Mouse (Mus musculus) MEL-GATA-1-ER (cell line): ENCODE results near the gene Tlx2.

Experiments
- DNase-seq: peaks from one replicate; pipeline ENCODE4 v3.0.0-alpha.2; 2012; ENCODE audit warnings: low read depth; ENCODE audit errors: extremely low read depth

Gene Tlx2

DNA sequence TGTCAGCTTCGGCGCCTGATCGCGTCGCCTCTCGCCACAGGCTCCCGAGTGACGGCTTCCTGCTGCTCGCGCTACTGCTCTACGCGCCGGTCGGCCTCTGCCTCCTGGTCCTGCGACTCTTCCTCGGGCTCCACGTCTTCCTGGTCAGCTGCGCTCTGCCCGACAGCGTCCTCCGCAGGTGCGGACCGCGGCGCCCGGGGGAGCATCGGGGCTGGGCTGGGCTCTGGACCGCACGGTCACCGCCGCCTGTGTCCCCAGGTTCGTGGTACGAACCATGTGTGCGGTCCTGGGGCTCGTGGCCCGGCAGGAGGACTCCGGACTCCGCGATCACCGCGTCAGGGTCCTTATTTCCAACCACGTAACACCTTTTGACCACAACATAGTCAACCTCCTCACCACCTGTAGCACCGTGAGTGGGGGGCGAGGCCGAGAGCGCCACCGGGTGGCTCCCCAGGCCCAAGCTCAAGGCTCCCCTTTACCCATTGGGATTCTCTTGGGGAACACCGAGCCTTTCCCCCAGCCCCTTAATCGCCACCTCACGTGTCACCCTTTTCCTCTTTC is 15.1 kb downstream of the Tlx2 start, which contains the start of gene Htra2:
Htra2 (minus strand) TSS at position 403 of the 561 bp plus-strand sequence.
- no peak for DNase-seq

DNA sequence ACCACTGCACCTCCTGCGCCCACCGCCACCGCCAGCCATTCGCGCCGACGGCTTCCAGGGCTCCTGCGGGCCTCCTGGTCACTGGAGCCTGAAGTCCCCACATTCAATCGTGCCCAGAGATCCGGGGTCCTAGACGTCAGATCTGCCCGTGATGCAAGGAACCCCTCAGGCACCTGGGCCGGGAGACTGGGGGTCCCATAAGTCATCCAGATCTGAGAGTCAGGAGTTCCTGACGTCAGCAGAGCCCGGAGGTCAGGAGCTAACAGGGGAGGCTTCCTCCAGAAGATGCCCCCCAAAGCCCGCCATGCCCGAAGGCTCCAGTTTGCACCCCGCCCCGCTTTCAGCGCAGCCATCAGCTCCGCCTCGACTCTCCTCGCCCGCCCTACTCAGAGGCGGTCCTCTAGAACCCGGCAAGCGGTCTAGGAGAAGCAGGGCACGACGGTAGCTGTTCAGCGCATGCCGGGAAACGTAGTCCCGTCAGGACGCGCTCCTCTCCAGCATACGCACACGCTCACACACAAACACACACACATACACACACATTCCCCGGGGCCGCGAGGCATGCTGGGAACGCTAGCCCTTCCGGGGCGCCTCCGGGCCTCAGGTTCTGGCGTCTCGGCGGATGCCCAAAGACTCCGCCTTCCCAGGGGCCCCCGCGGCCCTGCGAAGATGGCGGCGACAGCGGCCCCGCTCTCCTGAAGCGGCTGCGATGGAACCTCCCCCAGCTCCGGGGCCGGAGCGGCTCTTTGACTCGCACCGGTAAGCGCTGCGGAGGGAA is 15.8 kb downstream of the Tlx2 start, which contains the start of gene Aup1:
Aup1 (plus strand) TSS at position 448 of the 778 bp plus-strand sequence.
- peak; percentile 96 for DNase-seq

DNA sequence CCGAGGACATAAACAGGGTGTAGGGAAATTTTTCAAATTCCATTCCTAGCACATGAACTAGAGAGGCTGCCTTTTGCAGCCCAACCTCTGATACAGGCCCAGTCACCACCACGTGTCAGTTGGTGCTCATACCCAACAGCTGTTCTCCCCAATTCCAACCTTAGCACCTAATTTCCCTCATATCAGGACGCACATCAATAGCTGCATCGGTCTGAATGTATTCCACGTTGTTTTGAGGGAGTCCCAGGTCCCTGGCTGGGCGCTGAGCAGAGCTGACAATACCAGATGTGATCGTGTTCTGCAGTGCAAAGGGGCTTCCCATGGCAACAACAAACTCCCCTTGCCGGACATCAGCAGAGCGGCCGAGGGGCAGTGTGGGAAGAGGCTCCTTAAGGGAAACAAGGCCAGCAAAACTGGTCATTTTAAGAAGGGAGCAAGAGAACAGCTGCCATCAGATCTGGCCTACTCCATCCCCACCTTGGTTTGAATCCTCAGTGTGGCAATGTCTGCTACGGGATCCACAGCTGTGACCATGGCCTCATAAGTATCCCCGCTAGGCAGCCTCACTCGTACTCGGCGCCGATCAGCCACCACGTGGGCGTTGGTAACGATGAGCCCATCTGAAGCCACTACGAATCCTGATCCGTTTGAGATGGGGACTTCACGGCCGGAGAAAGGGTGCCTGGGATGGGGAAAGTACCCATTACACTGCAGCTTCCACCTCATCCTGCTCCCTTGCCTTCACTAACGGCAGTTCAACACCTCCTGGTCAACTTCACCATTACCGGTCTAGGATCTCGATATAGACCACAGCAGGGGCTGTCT is 16.7 kb downstream of the Tlx2 start:
- peak; percentile 44 for DNase-seq

DNA sequence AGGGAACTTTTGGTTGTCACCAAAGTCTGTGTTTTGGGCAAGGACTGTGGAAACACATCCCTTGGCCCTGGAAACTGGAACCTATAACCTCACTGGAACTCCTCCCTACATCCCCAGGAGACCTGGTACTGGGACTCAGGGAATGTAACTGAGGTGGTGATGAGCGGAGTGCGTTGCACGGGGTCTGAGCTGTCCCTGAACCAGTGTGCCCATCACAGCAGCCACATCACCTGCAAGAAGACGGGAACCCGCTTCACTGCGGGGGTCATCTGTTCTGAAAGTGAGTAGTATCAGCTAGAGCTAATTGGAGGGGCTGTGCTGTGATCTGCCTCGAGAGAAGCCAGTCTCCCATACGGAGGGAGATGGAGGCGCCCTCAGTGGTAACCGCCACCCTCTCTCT is 20.7 kb downstream of the Tlx2 start:
- DNase-seq = no peak

DNA sequence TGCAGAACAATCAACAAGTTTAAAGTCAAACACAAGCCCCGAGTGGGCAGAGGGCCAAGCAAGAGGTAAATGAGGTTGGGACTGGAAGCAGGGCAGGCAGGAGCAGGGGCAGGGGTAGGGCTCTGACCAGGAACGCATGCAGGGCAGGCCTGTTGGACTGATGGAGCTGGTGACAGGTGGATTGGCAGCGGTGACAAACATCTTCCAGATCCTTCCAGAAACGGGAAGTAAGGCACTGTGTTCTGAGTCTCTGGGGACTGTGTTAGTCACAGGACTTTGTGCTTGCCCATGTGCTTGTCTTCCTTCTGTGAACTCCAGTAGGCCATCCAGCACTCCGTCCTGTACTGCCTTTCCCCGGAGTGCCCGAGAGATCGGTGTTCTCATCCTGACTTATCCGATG is 25.4 kb downstream of the Tlx2 start:
- peak; percentile 77 for DNase-seq

DNA sequence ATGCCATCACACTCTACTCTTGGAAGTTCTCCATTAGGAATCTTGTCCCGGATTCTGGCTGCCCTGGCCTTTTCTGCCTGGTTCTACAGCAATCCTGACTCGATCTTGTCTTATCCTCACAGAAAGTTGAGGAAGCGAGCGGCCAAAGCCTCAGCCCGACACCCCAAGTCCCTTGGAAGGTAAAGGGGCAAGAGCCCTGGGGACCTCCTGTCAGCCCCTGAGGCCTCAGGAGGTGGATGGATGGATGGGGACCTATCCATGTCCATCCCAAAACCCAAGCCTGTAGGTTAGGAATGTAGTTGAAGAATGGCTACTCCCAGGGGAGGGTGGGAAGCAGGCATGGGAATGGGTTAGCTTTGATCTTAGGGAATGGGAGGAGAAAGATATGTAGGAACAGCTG is 26.1 kb downstream of the Tlx2 start:
- DNase-seq = no peak

DNA sequence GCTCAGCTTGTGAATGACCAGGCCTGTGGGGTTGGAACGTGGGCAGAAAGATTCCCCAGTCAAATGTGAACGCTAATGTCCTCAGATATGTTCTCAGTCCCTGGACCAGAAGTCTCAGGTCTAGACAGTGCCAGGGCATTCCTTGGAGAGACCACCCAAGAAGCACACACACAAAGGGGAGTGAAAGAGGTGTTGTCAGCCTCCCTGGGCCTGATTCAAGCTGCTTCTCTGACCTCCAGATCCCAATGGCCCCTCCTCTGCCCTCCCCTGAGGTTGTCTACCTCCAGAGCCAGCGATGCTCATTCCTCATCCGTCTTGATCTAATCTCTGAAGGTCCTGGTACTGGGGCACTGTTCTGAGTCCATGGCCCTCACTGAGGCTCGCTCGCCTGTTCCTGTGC is 26.5 kb downstream of the Tlx2 start:
- no peak for DNase-seq

DNA sequence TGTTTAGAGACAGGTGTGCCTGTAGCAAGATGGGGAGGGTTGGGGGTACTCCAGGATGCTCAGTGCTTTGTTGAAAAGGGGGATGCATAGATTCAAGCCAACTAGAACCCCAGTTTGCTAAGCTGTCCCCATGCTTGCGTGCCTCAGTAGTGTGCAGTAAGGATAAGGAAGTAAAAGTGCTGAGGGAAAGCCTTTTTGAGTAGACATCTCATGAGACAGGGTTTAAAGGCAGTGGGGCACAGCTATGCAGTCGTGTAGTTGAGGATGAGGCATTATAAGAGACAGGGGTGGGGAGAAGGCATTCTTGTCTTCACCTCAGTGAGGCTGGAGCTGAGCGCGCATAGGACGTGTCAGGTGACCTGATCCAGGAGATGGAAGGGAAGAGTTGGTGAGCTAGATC is 29.5 kb downstream of the Tlx2 start:
- no peak for DNase-seq

DNA sequence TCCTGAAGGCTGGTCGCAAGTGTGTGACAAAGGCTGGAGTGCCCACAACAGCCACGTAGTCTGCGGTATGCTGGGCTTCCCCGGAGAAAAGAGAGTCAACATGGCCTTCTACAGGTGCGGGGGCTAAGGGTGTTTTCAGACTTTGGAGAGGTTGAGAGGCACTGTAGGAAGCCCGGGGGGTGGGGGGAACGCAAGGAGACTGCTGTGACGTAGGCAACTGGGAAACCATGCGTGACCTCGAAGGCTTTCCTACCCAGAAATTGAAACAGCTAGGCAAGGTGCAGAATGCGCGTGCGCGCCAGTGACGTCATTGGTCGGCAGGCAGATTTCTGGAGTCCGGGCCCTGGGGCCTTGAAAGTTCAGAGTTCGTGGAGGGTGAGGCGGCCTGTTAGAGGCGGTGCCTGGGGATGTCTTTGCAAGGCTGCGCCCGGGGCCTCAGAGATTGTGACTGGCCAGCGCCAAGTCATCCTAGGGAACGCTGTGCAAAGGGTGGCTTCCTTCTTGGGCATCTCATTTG is 31.5 kb downstream of the Tlx2 start:
- no peak for DNase-seq

DNA sequence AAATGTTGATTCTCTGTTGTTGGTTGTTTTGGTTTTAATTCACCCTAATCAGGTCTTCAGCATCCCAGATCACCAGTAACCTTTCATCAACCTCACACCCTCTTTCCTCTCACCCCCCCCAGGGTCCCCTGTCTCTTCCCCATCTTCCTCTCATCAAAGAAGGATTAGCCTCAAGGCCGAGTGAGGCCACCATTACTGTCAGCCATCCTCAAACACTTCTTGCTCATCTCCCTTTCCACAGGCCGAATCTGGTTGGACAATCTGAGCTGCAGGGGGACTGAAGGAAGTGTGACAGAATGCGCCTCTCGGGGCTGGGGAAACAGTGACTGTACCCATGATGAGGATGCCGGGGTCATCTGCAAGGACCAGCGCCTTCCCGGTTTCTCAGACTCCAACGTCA is 32.9 kb downstream of the Tlx2 start:
- no peak for DNase-seq

DNA sequence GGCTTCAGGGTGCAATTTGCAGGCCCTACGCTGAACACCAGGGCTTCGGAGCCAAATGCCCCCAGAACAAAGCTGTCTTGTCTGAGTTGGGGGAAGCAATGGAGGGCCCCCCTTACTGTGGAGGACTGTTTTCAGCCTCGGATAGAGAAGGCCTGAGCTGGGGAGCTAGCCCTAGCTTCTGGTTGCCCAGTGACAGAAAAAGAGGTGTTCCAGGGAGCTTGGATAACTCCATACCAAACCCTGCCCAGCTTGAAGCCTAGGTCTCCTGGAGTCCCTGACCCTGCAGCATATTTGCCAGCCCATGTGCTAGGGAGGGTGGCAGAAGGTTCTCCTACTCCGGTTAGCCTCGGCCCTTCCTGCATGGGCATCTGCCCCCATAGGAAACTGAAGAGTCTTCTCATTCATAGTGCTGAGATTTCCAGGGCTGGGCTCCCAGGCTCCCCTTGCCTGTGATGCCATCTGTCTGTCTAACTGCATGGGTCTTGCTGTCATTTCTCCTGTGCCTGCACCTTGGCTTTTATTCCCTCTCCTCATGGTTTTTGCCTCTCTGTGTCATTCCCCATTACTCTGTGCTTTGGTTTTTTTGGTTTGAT is 35.5 kb downstream of the Tlx2 start:
- no peak for DNase-seq

DNA sequence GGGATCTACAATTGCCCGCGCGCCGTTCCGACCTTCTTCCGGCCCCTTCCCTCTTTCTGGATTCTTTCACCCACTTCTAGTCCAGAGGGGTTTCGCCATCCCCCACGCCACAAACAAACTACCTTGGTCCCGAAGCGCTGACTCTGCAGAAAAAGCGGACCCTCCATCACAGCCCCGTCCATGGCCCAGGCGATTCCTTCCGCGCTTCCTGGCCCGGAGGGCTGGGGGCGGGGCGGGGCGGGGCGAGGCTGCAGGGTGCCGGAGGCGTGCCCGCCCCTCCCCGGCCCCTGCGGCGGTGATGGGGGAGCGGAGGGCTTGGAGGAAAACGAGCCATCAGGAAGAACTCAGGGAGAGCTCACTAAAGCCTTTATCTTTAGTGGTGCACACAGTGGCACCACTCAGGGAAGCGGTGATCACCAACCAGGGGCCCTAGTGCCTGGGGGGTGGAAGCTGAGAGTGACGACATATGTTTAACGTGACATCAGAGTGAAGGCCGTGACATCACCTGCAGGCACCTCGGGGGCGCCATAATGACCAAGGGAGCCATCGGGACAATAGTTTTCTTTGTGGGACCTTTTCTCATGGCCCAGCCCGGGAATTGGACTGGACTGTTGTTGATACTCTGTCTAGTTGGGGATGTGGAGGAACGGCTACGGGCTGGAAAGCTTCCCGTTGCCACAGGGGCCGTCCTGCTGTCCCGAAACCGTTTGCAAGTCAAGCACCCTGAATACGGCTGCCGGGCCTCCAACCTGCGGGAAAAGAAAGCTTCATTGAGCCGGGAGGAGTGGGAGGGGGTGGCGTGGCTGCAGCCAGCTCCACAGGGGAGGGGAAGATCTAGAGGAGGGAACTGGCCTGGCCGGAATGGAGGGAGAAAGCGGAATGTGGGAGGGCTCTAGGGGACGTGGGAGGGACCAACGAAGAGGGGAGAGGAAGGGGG is 36.6 kb downstream of the Tlx2 start, which contains the start of the genes Dok1 and Loxl3:
Dok1 (minus strand) TSS at position 223 of the 937 bp plus-strand sequence.
Loxl3 (plus strand) TSS at position 925 of the 937 bp plus-strand sequence.
- no peak for DNase-seq

DNA sequence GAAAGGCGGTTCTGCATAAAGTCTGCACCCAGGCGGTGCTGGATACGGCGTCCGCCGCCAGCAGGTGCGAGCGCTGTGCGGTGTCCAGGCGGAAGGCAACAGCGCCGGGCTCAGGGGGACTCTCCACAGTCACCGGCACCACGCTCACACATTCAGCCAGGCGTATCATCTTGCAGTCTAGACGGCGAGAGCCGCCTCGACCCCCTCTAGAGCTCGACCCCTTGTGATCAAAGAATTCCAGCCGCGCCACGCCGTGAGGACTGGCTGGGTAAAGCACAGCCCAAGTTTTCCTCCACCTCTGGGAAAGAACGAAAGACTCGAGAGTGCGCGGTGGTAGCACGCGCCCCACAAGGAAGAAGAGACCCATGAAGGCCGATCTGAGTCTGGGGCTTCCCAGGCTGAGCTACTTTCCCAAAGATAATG is 37.3 kb downstream of the Tlx2 start:
- no peak for DNase-seq

DNA sequence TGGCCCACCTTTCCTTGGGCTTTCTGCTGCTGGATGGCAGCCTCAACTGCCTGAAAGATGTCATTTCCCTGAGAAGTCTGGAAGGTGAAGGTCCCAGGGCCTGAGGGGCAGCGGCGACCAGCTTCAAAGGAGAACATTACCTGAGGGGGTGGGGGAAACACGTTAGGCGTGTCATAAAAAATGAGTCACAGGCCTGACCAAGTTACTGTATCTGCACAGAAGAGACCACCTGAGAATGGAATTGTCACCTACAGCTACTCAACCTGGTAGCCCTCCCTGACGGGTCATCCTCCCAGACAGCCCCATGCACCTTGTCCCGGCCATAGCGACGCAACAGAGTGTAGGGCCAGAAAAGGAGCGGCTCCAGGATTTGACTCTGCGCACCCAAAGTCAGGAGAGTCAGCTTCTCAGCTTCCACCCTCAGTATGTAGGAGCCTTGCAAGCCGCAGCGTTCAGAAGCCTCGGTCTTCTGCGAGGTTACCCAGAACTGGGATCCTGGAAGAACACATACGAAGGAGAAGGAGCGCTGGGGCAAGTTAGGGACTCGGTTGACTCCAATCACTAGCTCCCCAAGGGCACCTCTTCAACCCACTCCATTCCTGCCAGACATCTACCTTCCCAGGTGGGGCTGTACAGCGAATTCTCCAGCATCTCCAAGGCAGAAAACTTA is 38.0 kb downstream of the Tlx2 start:
- no peak for DNase-seq

DNA sequence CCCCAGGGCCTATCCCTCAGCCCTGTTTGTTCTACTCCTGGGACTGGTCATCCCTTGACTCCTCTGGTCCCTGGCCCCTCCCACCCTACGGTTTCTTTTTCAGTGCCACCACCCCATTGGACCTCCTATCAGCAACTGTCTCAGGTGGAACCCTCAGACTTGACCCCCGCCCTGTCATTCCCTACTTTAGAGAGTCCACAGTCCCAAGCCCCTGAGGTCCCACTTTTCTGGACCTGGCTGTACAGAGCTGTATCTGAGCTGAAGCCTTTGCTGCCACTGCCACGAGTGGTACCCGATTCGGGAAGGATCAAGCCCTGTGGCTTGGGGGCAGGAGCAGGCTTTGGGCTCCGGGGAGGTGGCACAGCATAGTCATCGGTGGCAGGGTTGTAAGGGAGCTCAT is 39.0 kb downstream of the Tlx2 start:
- DNase-seq = no peak

DNA sequence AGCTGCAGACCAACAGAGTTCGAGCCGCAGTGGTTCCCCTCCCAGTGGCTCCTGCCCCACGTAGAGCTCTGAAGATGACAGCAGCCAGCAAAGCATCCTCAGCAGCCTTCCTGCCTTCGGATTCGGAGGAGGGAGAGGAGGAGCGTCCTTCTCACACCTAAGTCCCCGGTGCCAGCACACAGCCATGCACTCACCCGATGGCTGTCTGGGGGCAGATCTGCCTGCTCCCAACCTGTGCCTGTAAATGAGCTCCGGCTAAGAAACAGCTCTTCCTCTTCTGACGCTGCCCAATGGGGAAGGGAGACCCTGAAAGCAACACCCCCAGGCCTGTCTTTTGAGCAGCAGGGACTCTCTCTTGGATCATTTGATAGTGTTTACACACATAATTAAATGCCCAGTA is 40.3 kb downstream of the Tlx2 start:
- DNase-seq = no peak

DNA sequence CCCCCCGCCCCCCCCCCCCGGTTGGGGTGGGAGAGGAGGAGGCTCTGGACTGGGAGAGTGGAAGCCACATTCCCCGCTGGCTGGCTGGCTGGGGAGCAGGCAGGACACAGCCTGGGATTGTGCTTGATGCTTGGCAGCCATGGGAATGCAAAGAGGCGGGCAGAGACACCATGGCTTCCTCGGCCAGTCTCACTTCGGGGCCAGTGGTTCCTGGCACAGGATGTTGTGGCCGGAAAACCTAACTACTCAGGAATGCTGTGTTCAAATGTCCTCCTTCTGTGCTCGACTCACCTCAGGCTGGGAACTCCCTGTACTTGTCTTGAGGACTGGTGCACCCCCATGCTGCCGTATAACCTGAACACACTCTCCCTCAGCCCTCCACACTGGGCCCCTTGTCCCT is 42.4 kb downstream of the Tlx2 start:
- DNase-seq = no peak

DNA sequence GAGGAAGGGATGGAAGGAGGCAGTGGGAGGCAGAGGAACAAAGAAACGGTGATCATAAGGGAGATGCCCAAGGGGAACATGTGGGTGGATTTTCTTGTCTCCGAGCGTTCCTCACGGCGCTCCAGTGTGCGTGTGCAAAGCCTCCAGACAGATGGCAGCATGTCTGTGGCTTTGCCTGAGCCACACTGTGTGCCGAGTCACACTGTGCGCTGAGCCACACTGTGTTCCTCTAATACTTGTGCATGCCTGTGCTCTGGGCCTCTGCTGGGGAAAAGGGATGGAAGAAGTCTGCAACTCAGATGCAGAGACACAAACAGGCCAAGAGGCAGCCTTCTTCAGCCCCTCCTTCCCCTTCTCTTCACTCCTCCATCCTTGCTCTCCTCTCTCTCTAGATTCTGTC is 42.8 kb downstream of the Tlx2 start:
- no peak for DNase-seq

DNA sequence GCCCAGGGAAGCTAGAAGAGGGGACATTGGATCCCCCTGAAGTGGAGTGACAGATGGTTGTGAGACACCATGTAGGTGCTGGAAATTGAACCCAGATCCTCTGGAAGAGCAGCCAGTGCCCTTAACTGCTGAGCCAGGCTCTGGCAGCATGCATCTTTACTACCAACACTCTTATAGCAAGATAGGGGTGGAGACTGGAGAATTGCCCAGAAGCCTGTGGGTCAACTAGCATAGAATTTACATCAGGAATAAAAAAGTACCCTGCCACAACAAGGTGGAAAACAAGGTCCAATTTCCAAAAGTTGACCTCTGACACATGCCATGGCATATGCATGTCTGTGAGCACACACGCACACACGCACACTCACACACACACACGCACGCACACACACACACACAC is 44.9 kb downstream of the Tlx2 start:
- no peak for DNase-seq

DNA sequence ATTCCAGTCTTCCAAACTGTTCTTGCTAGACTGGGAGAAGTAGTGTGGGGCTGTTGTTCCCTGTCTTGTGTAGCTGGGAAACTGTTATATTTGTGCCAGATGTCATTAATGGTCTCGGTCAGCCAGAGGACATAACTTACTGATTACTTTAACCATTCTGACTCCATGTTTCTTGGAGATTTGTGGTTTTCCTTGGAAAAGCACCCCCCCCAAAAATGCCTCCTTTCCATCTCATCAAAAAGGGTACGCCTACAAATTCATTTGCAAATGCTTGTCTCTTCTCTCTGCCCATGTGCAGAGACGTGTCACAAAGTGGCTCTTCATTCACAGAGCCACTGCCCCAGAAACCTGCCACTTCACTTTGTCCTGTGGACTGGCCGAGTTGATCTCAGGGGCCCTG is 45.7 kb downstream of the Tlx2 start:
- DNase-seq = no peak
